Mouse (Mus musculus) embryo, embryonic 9.5 days (tissue): Measurements from ENCODE around the gene Adipor2.
"Not testable (repeated sequence)": the region's sequence is repeated elsewhere in the genome, so short reads cannot be mapped to it uniquely, and the experiment has no call there.

Experiments
- DNase-seq: peaks from one replicate; pipeline ENCODE4 v3.0.0-alpha.2; 2017; ENCODE audit errors: extremely low spot score

Gene Adipor2

GRCm38 (mm10) chr6:119390728-119391127 is 26.8 kb downstream of the Adipor2 start:
- no peak for DNase-seq

DNA sequence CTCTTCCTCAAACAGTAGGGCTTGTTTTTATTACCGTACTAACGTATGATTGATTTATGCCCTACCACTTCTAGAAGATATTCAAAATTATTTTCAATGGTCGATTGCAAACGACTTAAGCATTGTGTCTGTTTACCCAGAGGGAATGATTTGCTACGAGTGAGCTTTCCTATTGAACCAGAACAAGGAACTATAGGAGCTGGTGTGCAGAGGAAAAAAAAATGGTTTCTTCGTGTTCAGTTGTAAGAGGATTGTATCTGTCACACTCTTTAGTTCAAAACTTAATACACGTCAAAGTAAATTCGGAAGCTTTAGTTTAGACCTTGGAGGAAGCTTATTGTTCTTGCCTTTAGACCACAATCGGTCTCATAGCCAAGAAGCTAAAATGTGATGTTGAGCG is 28.4 kb downstream of the Adipor2 start:
- no peak for DNase-seq

- peak; percentile 92 for DNase-seq
Observed at GRCm38 (mm10) chr6:119388650-119389012, 28.9 kb downstream of the Adipor2 start.

DNA sequence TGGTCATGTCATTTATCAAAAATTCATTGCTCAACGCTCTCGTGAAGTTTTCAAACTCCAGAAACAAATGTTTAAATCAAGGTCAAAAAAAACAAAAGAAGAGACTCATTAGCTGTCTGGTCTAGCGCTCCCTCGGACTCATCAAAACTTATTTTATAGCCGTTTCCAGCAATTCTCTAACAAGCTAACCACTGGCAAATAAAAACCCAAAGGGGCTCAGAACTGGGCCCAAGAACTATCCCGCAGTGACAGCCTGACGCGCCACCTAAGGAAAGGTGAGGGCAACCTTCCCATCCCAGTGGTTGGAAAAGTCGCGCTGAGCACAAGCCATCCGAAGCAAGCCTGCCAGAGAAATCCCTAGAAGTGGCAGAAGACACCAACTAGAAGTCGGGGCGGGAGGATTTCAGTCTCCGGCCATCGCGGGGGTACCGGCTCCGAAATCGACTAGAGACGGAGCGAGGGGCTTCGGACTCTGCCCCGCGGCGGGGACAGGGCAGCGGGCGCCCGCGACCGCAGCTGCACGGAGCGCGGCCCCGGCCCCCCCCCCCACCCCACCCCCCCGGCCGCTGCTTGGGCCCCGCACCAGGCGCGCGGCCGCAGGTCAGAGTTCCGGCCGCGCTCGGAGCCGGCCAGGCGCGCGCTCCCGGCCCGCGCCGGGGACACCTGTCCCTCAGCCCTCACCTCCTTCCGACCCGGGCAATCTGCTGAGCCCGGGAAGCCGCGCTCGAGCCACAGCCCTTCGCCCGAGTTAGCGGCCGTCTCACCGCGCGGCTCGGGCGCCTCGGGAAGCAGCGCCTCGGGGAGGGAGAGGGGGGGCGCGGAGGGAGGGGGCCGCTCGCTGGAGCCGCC is 29.5 kb downstream of the Adipor2 start:
- no peak for DNase-seq

- DNase-seq: no peak
Observed at GRCm38 (mm10) chr6:119386821-119387220, 30.7 kb downstream of the Adipor2 start.

- DNase-seq: no peak
Observed at GRCm38 (mm10) chr6:119386421-119386820, 31.1 kb downstream of the Adipor2 start.

GRCm38 (mm10) chr6:119385668-119386067 is 31.8 kb downstream of the Adipor2 start:
- no peak for DNase-seq

- no peak for DNase-seq
Observed at GRCm38 (mm10) chr6:119378631-119379030, 38.9 kb downstream of the Adipor2 start.

GRCm38 (mm10) chr6:119377613-119378012 is 39.9 kb downstream of the Adipor2 start:
- no peak for DNase-seq

- no peak for DNase-seq
Observed at GRCm38 (mm10) chr6:119375035-119375434, 42.5 kb downstream of the Adipor2 start.

DNA sequence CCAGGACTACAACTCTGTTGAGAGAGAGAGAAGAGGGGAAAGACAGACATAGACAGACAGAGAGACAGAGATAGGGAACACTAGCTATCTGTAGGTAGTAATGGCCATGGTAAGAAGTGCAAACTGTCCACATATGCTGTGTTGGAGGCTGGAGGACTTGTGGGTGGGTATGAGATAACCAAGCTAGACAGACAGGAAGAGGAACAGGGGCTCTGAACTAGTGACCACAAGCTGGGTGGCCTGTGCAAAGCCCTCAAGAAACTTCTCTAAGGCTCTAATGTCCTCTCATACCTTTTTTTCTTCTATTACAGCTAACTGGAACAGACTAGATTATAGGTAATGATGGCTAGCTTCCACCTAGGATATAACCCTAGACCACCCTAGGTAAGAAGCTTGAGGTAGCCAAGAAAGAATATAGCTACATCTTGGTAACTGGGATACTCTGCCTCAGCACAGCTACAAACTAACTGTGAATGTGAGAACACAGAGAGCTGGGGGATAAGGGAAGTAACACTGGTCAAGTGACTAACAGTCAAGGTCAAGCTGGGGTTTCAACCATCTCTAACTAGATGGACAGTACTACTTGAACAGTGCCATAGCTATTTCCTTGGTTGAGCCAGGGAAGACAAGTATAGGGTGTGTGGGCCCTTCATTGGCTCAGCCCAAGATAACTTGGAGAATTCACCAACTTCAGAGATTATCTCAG is 44.4 kb downstream of the Adipor2 start:
- no peak for DNase-seq

DNA sequence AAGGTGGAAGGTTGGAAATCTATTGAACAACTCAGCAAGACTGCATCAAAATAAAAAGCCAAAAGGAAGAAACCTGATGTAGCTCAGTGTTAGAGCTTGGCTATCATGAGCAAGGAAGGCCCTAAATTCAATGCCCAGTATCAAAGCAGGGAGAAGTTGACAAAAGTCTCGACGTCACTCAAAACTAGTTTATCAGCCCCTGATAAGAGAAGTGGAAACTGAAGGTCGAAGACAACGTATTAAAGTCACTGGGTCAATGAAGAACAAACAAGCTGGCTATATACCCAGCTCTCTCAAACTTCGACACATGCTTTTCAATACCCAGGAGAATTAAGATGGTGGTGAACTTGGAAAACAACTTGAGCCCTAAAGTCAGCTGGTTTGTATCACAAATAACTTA is 45.3 kb downstream of the Adipor2 start:
- DNase-seq: no peak

DNA sequence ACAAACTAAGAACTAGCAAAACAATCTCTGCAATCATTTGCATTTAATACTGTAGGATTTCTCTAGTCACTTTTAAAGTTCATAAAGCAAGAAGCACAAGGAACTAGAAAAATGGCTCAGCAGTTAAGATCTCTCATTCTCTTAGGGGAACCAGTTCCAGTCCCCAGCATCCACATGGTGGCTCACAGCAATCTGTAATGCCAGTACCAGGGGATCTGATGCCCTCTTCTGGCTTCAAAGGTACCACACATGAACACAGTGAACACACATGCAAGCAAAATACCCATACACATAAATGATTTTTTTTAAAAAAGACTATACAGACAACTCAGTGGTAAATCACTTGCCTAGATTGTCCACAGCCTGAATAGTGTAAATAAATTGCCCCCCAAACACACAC is 45.9 kb downstream of the Adipor2 start:
- DNase-seq: no peak

DNA sequence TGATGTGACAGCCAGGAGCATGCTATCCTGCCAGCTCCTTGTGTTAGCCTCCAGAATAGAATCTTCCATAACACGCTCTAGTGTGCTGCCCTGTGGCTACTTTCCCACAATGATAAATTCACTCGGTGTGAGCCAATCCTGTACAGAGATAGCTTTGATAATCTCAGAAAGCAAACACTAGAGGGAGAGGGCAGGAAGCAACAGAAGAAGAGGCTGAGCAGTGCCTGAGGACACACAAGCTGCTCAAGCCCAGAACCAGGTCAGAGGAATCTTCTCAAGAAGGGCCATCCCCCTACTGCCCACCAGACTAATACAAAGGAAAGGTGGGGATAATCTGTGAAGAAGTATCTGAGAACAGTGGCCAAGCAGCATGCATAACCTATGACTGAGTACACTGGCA is 50.1 kb downstream of the Adipor2 start:
- DNase-seq: no peak

DNA sequence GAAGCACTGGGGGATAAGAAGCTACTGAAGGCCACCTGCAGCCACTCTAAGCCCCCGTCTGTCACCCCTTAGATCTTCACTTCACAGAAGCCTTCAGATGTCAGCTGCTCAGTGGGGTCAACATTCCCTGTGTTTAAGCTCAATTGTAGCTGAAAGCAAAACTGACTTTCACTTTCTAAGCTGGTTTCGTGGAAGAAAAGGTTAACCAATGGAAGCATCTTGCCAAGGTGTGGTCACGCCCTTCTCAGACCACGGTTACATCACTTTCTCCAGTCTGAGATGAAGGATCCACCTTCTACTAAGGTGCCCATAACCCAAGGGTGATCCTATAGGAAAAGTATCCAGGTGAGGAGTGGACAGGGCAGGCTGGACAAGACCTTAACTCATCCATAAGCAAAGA is 50.7 kb downstream of the Adipor2 start:
- not testable (repeated sequence) for DNase-seq

DNA sequence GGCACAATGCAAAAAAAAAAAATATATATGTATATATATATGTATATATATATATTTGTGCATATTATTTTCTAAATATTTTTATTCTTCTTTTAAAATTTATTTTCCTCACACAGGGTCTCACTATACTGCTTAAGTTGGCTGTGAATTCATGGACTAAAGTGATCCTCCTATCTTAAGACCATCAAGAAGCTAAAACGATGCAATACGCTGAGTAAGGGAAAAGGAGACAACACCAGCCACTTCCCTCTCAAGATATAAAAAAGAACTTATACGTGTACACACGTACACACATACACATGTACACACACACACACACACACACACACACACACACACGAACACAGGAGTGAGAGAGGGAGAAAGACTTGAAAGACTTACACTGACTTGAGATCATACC is 53.9 kb downstream of the Adipor2 start:
- no peak for DNase-seq

DNA sequence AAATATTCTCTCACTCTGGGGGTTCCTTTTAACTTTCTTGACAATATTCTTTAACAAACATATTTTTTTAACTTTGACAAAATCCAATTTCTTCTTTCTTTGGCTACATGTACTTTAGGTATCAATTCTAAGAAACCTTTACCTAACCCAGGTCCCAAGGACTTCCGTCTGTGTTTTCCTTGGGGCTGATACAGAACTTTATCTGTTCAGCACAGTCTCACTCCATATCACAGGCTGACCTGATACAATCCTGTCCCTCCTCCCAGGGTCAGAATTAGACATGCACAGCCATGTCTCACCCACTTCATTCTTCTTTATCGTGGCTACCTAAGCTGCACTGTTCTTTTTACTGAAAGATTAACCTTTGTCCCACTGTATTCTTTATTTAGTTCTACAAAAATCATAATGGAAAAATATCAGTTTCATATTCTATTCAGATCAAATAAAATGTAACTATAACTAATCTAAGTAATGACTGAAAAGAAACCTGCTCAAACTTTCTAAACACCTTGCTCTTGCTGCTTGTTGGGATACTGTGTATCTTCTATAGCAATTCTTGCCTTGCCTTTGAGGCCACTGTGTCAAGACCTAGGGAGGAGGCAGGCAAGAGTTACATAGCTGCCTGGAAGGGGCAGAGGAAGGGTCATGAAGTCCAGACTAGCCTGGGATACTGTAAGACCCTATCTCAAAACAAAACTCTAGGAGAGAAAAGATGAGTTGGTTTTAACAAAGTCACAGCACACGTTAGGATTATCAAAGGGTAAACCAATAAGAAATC is 56.4 kb downstream of the Adipor2 start:
- DNase-seq: no peak

GRCm38 (mm10) chr6:119360250-119360649 is 57.3 kb downstream of the Adipor2 start:
- not testable (repeated sequence) for DNase-seq

- no peak for DNase-seq
Observed at GRCm38 (mm10) chr6:119358020-119358571, 59.4 kb downstream of the Adipor2 start.

DNA sequence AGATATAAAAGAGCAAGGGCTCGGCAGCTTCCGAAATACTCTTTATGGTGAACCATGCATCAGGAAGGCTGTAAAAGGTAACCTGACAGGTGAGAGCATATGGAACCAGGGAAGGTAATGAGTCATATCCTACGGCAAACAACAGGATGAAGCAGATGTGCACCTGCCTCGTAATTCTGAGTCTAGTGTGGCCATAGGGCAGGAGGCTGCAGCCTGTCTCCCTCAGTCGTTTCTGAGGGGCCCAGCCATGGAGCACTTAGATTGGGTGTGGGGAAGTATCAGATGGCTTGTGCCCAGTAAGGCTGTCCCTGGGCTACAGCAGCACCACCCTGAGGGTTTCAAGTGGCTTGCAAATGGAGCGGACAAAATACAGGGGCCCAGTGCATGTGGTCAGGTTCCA is 65.0 kb downstream of the Adipor2 start:
- DNase-seq: no peak

DNA sequence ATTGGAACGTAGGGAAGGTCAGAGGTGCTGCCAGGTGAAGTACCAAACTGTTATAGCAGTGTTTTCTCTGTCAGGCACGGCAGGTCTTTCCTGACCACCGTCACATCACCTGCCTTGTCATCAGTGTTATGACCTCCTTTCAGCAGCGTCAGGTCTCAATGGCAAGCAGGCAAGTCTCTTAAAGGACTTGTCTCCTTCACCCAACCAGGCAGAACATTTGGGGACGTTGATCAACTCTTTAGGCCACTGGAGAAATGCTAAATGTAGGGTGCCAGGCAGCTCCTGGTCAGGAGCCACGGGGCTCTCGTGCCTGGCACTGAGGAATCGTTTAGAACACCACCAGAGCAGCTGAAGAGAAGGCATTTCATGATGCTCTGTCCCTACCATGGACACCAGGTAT is 65.8 kb downstream of the Adipor2 start:
- DNase-seq: no peak

DNA sequence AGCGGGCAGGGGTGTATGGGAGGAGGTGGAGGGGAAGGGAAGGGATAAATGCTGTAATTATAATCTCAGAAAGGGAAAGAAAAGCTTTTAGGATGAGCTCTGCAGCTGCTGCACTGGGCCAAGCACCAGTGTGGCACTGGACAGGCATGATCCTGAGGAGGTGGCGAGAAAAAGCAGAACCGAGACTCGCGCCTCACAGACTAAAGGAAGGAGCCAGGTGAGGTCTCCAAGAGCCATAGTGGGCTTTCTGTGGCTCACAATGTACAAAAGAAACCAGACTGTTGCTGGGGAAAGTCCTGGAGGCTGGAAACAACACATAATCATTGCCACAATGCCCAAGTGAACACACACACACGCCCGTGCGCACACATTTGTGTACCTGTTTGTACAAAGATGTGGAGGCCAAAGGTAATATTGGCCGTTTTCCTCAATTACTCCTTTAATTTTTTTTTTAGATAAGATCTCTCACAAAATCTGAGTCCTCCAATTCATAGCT is 66.8 kb downstream of the Adipor2 start:
- no peak for DNase-seq
